Mouse (Mus musculus): ENCODE data around the gene Cks1b. TPM values are rescaled to one million over a fixed set of nuclear protein-coding genes. Genes with fewer than 3 reads are reported as not detected.
"Not testable (repeated sequence)": the region's sequence is repeated elsewhere in the genome, so short reads cannot be mapped to it uniquely, and the experiment has no call there.

Cks1b gene
- polyA plus RNA-seq, 1 experiment from 2014 or later, result 466 TPM

DNA sequence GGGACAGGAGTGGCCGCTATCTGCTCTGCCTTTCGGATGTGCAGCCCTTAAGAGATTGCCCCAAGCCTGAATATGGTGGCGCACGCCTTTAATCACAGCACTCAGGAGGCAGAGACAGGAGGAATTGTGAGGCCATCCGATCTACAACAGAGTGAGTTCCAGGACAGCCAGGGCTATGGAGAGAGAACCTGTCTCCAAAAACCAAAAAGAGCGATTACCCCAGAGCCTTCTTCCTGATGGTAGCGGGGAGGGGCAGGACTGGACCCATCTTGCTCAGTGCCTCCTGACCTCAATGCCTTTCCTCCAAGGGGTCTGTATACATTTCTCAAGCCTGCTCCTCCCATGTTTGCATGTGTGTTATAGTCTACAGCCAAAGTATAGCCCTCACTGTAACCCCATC is 10.8 kb upstream of the Cks1b start:
- DNase-seq (ENCODE audit: low spot score), result not testable (repeated sequence)

DNA sequence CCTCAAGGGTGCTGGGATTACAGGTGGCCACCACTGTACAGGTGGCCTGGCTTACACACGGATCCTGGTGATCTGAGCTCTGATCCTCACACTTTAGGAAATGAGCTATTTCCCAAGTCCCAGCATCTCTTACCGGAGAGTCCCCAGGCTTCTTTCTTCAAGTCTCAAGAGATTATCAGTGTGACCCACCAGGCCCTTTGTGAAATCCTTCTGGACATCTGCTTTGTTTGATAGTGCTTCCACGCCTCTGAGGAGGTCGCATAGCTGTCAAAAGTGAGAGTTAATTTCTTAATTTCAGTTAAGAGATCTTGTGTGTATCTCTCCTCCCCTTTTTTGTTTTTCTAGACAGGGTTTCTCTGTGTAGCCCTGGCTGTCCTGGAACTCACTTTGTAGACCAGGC is 7.7 kb upstream of the Cks1b start:
- DNase-seq (ENCODE audit: low spot score), result no peak

DNA sequence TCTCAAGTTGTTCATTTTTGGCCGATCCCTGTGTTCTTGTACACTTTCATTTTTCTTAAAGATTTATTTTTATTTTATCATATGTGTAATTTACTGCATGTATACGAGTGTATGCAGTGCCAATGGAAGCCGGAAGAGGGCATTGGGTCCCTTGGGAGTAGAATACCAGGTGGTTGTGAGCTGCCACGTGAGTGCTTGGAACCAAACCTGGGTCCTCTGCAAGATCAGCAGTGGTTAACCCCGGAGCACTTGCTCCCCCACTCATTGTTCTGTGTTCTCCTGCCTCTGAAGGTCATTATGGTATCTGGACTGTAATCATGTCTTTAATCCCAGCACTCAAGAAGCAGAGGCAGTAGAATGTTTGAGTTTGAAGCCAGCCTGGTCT is 7.0 kb upstream of the Cks1b start:
- no peak for DNase-seq (ENCODE audit: low spot score)

DNA sequence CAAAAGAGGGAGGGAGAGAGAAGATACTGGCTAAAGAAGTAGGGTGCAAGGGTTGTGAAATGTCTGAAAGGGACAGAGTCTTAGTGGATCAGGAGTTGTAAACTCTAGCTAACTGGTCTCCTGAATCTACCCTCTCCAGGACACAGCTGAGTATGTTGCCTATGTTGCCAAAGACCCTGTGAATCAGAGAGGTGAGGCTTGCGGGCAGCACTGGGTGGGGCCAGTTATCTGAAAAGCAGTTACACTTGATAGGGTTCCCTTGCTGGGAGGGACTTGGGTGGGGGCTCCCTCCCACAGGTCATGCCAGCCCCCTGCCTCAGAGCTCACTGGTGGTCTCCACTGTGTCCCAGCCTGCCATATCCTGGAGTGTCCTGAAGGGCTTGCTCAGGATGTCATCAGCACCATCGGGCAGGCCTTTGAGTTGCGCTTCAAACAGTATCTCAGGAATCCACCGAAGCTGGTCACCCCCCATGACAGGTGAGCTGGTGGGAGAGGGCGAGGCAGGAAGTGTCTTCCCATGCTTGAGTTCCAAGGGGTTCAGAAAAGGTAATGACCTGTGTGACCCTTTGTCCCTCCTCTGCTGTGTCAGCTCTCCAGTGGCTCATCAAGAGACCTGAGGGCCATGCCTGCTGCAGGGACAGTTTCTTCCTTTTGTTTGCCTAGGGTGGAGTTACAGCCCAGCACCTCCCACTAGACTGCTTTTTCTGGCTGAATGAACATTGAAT is 6.4 kb upstream of the Cks1b start:
- DNase-seq (ENCODE audit: low spot score), result no peak

DNA sequence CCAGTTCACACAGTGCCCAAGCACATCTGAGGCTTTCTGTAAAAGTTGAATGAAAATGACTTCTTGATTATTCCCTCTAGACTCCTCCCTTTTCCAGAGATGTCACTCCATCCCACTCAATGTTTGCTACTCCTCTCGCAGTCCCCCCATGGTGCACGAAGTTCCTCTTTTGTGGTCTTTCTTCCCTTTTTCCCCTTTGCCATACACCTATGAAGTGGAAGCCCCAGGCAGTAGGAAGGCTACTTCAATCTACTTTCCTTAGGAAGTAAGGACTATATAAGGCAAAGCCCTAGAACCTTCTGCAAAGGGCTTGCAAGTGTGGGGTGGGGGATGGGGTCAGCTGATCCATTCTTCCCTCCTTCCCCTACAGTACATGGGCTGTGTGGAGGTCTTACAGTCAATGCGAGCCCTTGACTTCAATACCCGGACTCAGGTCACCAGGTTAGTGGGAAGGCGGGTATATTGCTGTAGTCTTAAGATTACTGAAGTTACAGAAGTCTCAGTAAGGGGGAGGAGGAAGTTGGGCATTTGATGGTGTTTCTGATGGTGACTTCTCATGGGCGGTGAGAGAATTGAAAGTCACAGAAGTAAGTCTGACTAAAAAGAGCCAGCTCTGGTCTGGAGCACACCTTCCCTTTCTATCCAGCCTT is 4.5 kb upstream of the Cks1b start:
- no peak for DNase-seq (ENCODE audit: low spot score)

DNA sequence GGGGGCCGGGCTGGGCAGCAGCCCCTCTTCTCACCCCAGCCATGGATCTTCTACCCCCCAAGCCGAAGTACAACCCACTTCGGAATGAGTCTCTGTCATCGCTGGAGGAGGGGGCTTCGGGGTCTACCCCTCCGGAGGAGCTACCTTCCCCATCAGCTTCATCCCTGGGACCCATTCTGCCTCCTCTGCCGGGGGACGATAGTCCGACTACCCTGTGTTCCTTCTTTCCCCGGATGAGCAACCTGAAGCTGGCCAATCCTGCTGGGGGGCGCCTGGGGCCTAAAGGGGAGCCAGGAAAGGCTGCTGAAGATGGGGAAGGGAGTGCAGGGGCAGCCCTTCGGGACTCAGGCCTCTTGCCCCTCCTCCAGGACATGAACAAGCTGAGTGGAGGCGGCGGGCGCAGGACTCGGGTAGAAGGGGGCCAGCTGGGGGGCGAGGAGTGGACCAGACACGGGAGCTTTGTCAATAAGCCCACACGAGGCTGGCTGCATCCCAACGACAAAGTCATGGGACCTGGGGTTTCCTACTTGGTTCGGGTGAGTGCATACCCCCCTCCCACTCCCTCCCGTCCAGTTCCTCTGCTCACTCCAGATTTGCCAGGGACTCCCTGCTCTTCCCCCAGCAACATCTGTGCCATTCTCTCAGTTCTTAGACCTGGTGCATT is 3.8 kb upstream of the Cks1b start:
- DNase-seq (ENCODE audit: low spot score), result no peak

DNA sequence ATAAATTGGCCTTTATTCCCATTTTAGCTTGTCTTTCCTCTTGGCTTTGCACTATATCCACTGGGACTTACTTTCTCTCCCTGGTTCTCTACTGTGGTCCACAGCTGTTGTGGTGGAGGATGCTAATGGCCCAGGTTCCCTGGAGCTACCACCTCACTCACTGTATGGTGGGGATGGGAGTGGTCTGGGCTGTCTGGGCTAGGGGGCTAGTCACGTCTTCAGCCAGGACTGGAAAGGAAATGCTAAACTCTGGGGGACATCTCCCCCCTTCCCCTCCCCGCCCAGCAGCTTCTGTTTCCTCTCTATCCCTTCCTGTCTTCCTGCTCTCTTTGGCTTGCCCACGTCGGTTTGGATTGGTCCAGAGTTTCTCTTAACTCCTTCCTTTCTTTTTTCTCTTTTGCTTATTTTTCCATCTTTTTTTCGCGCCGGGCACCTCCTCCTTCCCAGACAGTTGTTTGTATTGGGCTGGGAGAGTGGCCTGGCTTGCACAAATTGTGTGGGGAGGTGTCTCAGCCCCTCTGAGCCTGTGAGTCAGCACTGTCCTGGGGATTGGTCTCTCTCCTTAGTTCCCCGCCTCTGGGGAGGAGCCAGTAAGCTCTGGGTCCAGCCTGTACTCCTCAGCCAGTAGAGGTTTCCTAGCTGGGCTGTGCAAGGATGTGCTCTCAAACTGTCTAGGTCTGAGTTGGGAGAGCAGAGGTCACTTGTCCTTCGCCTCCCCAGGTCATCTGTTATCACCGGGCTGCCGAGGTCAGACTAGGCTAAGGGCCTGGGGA is 3.0 kb upstream of the Cks1b start:
- DNase-seq (ENCODE audit: low spot score), result no peak

DNA sequence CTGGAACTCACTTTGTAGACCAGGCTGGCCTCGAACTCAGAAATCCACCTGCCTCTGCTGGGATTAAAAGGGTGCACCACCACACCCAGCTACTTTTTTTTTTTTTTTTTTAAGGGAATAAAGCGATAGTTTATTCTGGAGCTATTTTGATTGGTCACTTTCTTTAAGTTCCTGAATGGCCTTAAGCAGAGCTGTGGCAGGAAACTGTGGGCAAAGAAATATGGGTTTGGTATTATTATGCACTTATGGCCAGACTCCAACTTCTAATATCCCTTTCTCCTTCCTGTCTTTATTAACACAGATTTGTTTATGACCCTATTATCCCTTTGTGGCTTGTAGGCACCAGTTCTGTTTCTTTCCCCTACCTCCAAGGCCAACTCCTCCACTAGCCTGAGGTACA is 2.2 kb upstream of the Cks1b start:
- DNase-seq (ENCODE audit: low spot score), result no peak

DNA sequence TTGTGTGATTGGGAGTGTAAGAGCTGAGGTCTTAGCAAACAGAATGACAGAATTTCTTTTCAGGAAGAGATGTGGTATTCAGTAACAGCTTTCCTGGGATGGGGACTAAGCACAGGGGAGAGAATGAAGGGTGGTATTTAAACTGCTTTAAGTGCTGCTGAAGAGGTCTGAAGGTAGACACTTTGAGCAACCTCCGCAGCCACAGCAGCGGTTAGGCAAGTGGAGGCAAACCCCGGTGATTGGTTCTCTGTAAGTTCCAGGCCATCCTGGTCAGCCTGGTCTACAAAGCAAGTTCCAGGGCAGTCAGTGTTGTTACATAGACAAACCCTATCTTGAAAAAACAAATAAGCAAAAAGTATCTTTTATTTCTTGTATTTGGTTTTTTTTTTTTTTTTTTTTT is 1.8 kb upstream of the Cks1b start:
- DNase-seq (ENCODE audit: low spot score), result no peak

DNA sequence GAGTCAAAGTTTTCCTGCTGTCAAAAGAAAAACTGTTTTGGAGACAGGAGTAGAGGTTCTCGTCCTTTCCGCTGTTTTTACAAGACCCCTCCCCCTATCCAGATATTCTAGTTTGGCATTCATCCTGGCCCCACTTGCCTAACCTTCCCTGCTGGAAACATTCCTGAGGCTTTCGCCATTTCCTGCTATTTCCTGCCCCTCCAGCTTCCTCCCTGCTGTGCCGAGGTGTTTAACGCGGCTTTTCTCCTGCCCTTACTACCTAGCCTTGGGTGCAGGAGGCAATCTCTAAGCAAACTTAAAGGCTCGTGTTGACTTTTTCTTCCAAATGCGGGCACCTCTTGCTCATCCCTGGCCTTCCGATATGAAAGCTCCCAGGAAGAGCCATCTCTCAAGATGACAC is 1.4 kb upstream of the Cks1b start:
- no peak for DNase-seq (ENCODE audit: low spot score)

DNA sequence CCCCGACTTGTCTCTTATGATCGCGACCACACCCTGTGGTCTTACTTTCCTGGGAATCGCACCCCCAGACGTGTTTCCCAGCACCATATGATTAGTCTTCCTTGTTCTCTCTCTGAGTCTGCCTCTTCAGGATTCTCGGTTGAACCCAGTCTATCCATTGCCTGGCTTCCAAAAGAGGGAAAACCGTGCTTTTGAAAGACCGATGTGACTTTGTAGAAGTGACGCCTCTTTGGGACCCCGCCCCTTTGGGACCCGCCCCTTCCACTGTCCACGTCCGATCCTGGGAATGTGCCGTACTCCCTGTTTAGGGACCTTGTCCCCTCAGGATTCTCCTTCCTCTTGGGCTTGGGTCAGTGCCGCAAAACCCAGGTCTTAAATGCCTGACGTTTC is 673 bp upstream of the Cks1b start:
- DNase-seq (ENCODE audit: low spot score), result no peak

DNA sequence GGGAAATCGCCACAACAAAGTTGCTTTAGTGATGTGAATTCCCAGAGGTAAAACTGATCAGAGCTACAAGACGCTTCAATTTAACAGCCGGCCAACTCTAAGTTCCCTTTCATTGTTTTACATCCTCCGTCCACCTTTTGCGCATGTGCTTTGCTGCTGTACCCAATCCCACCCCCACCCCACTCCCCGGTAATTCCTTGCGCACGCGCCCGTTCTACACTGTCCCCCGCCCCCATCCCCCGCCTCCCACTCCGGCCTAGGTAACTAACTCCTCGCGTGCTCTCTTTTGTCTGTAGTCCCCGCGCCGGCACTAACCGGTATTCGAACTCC is 378 bp downstream of the Cks1b start:
- DNase-seq (ENCODE audit: low spot score), result no peak

DNA sequence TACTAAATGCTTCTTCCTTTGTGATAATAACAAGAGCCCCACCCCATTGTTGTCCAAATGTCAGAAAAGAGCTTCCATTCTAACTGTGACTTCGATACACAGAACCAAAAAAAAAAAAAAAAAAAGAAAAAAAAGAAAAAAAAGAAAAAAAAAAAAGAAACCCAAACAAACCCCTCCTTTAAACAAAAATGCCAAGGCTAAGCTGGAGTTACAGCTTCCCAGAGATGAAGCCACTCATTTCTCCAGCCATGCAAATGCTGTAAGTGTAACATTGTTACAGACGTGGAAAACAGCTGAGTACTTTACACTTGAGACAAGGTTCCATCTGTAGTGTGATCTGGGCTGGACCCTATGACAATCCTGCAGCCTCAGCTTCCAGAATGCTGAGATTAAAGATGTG is 1.1 kb downstream of the Cks1b start:
- DNase-seq (ENCODE audit: low spot score), result no peak

DNA sequence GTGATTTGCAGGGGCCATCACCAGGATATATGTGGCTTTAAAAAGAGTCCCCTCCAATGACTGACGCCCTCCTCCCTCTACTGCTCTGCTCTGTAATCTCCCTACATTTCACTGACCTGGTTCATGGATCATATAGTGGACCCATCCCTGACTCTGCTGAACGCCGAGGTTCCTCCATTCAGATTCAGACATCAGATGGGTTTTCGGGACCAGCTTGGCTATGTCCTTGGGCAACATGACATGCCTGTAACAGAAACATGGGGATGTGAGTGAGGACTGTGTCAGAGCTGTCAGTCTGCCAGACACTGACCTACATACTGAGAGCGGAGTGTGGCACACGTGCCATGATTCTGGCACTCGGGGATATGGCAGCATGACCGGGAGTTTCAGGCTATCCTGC is 2.0 kb downstream of the Cks1b start:
- no peak for DNase-seq (ENCODE audit: low spot score)

DNA sequence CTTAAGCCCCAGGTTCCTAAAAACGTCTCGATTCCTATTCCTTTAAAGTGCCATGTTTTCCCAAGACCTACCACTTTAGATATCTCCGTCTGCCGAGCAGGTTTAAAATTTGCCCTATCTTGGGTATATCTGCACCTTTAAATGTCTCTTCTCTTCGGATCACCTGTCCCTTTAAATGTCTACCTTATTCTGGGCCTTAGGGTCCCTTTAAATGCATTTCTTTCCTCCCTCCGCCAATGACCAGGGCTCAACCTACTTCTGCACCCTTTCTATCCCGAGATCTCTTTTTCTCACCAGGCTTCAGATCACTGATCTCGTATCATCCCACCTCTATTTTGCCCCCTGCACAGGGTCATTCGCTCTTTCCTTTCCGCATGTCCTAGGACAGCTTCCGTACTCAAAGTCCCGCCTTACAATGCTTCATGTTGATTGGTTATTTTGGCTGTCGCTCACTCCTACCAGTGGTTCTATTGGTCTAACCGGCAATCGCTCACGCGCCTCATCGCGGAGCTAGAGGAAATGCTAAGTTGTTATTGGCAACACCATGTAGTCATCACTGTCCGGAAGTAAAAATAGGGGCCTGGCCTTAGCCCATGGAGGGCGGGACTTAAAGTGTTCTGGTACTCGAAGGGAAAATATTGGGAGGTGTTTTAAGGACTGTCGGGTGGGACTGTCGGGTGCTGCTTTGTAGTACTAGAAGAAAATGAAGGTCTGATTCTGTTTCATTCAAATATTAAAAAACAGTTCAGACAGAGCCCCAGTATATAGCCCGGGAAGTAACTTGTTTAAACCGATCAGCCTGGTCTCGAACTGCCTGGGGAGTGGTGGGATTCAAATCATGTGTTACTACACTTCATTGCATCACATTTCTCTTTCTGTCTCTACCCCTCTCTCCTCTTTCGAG is 6.4 kb downstream of the Cks1b start, which contains the start of gene Flad1:
Flad1 (minus strand) TSS at position 381 of the 904 bp plus-strand sequence.
- DNase-seq (ENCODE audit: low spot score), result peak; percentile 99

DNA sequence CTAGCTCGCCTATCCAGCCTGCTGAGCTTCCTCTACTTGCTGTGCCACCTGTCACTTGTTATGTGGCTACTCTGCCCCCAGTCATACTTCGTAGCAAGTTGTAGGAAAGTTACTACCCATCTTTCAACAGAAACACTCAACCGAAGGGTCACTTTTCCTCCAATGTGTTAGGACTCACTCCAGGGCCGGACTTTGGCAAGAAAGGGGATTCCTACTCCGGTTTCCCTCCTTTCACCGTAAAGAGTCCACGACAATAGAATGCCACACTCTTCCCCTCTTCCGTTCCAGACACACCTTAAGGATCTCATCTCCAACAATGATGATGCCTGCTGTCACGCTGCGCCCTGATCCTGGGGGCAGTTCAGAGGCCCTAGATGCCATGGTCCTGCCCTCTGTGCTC is 7.3 kb downstream of the Cks1b start:
- DNase-seq (ENCODE audit: low spot score), result no peak

DNA sequence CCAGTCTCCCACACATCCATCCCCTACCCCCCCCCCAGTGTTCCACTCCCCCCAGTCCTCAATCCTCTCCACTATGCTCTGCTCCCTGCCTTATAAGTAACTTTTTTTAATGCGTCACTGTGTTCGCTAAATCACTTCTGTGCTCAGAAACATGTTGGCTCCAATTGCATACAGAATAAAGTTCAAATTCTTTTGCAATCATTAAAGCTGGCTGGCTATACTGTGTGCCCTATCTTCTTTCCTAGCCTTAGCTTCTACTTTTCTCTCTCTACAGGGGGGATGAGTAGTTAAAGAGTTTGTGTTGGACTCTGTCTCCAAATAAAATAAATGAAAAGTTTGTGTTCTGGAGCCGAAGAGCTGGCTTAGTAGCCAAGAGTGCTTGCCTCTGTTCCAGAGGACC is 8.5 kb downstream of the Cks1b start:
- DNase-seq (ENCODE audit: low spot score), result no peak

DNA sequence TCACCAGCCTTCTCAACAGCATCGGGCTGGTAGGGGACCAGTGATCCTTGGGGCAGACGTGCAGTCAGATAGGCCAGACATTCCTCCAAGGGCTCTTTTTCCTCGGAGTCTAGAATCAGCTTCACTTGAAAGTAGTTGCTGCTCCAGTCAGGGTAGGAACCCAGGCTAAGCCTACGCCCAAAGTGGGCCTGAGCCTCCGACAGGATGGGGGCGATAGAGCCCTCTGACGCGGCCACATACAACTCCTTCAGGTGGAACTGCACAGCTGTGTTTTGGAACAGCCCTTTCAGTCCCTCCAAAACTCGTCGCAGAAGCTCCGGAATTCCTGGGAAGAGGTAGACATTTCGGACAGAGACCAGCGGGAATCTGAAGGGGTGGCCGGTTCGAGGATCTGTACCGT is 9.7 kb downstream of the Cks1b start:
- DNase-seq (ENCODE audit: low spot score), result no peak

DNA sequence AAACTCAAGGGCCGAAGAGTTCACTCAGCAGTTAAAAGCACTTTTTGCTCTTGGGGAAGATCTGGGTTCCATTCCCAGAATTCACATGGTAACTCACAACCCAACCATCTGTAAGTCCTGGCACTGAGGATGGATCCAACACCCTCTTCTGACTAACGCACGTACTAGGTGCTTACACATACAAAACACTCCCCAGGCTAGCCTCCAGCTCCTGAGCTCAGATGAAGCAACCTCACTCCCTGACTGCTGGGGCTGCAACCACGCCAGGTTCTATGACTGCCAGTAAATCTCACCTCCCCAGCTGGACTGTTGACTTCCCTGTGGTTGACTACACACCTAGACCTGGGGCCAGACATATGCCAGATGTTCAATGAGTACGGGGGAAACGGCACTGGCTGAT is 11.3 kb downstream of the Cks1b start:
- no peak for DNase-seq (ENCODE audit: low spot score)

DNA sequence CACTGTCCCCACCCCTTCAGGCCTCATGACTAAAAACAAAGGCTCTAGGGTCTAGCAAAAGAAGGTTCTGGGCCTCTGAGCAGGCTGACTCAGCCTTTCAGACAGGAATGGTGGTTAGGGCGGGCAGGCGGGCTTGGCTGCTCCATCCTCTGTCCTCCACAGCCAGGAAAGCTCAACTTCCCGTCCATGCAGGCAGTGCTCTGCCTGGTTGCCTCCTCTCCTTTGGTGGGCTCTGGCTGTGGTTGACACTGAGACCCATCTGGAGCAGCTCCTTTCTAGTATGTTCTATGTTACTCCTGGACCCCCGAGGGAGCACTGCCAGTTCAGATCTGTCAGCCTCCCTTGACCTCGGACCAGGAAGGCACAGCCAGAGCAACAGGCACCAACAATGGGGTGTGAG is 15.5 kb downstream of the Cks1b start, which contains the start of gene Lenep:
Lenep (minus strand) TSS at position 101 of the 400 bp plus-strand sequence.
- no peak for DNase-seq (ENCODE audit: low spot score)

DNA sequence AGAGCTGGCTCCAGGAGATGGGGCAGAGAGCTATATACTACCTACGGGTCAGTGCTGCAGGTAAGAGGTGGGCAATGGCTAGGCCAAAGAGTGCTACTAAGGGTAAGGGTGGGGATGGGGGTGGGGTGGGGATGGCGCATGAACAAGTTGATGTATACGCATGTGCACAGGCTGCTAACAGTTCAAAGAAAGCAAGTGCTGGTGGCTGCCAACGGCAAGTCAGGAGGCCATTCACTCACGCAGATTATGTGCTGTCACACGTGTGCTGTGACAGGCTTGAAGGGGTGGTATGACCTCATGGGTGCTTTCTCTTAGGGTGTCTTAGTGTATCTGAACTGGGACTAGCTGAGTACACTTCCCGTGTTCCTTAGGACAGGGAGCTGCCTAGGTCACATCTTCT is 16.9 kb downstream of the Cks1b start:
- no peak for DNase-seq (ENCODE audit: low spot score)
